Mouse (Mus musculus) hindbrain, embryonic 16.5 days (tissue): ENCODE results near the gene Sall2. TPM values are rescaled to one million over a fixed set of nuclear protein-coding genes. Genes with fewer than 3 reads are reported as not detected.

Experiments used
- ATAC-seq: fragments of 200-750 bp; cut with Nextera tagmentation; 2 replicates; pipeline ENCODE4 v1.8.0; 2017; ENCODE audit warnings: moderate TSS enrichment, moderate library complexity
- H3K27ac ChIP-seq: fragments of 300-500 bp; sonication (generic); 2 replicates; pipeline ENCODE4 v1.5.1; 2014; ENCODE audit warnings: low read depth, mild to moderate bottlenecking, control low read depth, low read length, moderate library complexity
- H3K27me3 ChIP-seq: fragments of 300-500 bp; sonication (generic); replicated peaks from 2 replicates; pipeline ENCODE4 v1.6.1; 2014; ENCODE audit warnings: low read length; ENCODE audit not compliant: control insufficient read depth, insufficient read depth
- H3K36me3 ChIP-seq: fragments of 300-500 bp; sonication (generic); 2 replicates; pipeline ENCODE4 v1.6.1; 2014; ENCODE audit warnings: mild to moderate bottlenecking, low read length, moderate library complexity, mixed read lengths; ENCODE audit not compliant: control insufficient read depth, insufficient read depth
- H3K4me1 ChIP-seq: fragments of 300-500 bp; sonication (generic); 2 replicates; pipeline ENCODE4 v1.6.1; 2014; ENCODE audit warnings: low read depth, low read length; ENCODE audit not compliant: control insufficient read depth, insufficient read depth
- H3K4me2 ChIP-seq: fragments of 300-500 bp; sonication (generic); 2 replicates; pipeline ENCODE4 v1.6.1; 2014; ENCODE audit warnings: mild to moderate bottlenecking, low read length, control low read depth, moderate library complexity
- H3K4me3 ChIP-seq: fragments of 300-500 bp; sonication (generic); 2 replicates; pipeline ENCODE4 v1.5.1; 2014; ENCODE audit warnings: mild to moderate bottlenecking, low read length, control low read depth, moderate library complexity
- H3K9ac ChIP-seq: fragments of 300-500 bp; sonication (generic); 2 replicates; pipeline ENCODE4 v1.6.1; 2014; ENCODE audit warnings: low read depth, mild to moderate bottlenecking, control low read depth, low read length, moderate library complexity
- H3K9me3 ChIP-seq: fragments of 300-500 bp; sonication (generic); 2 replicates; pipeline ENCODE4 v1.6.1; 2014; ENCODE audit warnings: mild to moderate bottlenecking, low read length, moderate library complexity; ENCODE audit not compliant: control insufficient read depth
- WGBS: fragments of 180-500 bp; shearing (Covaris S2); extraction: QIAGEN DNeasy Blood & Tissue Kit; methylation state at CpG from one replicate; pipeline ENCODE4 v1.1.7; 2014; 5-methylcytosine and 5-hydroxymethylcytosine counted together
- polyA plus RNA-seq: library from polyadenylated mRNA; unstranded; fragments of >200 nt; fragmentation: Nextera tagmentation; extraction: Ambion mirVana; gene quantifications from 2 replicates; pipeline ENCODE4 v1.2.1, GENCODE M21; 2015

The Sall2 gene
- polyA plus RNA-seq, 1 experiment from 2014 or later, result 40.6 TPM

GRCm38 (mm10) chr14:52325890-52326289 lies 2.7 kb downstream of the Sall2 start:
- Histone ChIP-seq H3K9me3 (no peaks in the 10 kb centered on the region), H3K4me1 (peaks cover 13% of the 10 kb centered on the region), H3K4me2 (peak overlapping the region; percentile 69), H3K27ac (no peak overlapping the region), H3K4me3 (no peak overlapping the region), H3K36me3 (no peaks in the 10 kb centered on the region), H3K9ac (no peak overlapping the region), H3K27me3 (no peaks in the 10 kb centered on the region)
- no peak for ATAC-seq
- WGBS, result 1% methylated on average over 4 of the region's 4 CpGs

DNA sequence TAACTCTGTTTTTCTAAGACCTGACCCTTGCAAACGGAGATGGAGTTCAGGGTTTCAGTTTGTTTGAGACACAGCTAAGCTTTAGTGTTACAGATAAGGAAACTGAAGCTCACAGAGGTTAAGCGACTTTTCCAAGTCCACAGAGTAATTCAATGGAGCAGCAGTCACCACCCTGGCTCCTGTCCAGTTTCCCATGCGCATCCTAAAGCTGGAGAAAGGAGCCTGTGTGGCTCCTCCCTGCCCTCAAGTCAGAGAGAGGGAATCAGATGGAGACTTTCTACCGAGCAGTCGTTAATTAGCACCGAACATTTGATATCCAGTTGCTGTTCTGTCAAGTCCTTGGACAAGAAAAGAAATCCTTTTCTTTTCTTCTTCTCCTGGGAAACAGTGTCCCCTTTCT lies 9.2 kb downstream of the Sall2 start:
- WGBS, result 50% methylated on average over 6 of the region's 6 CpGs
- Histone ChIP-seq H3K9ac (no peak overlapping the region), H3K27ac (no peak overlapping the region)

DNA sequence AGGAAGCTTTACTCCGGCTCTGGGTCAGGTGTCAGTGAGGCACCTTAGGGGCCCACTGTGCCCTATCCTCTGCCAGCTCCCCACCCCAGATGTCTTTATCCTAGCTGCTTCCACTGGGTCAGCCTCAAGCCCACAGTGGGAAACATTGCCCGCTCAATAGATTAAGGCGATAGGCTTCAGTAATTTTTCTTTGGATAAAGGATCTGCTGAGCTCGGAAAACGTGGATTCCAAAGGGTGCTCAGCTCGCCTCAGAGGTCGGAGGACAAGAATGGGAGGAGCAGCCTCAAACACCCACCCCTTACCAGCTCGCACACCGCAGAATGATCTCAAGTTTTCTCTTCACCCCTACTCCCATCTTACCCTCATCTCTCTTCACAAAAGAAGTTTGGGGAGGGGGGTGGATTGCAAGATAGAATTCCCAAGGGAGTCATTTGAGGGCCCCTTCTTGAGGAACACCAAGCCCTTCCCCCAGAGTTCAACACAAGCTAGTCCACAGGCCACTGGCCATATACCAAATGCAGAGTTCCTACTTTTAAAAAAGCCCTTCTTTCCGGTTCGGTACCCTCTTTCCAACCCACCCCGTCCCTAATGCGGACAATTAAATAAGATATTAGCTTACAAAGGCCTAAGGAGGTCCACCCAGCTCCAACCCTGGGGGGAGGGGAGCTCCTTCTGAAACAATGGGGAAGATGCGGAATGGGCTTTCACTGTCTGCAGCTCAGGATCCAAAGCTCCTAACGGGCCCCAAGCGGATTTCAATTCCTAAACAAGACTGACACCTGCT lies 11.9 kb downstream of the Sall2 start:
- no peaks in the 10 kb centered on the region for H3K27me3 ChIP-seq
- ATAC-seq, result peak; percentile 83
- peak overlapping the region; percentile 94 for H3K27ac ChIP-seq
- H3K4me1 ChIP-seq, result peaks cover 39% of the 10 kb centered on the region
- H3K9me3 ChIP-seq, result no peaks in the 10 kb centered on the region
- H3K36me3 ChIP-seq, result peaks cover 20% of the 10 kb centered on the region
- peak overlapping the region; percentile 87 for H3K9ac ChIP-seq
- peak overlapping the region; percentile 61 for H3K4me3 ChIP-seq
- peak overlapping the region; percentile 93 for H3K4me2 ChIP-seq
- 4% methylated on average over 15 of the region's 16 CpGs for WGBS

More for the DNA sequence above, 9.2 kb downstream of the Sall2 start:
- no peaks in the 10 kb centered on the region for H3K27me3 ChIP-seq
- H3K4me1 ChIP-seq, result peaks cover 15% of the 10 kb centered on the region
- H3K4me2 ChIP-seq, result no peak overlapping the region
- no peaks in the 10 kb centered on the region for H3K9me3 ChIP-seq
- H3K4me3 ChIP-seq, result no peak overlapping the region
- ATAC-seq, result no peak
- H3K36me3 ChIP-seq, result 0 out of 2 replicates have a peak, but pooled peaks cover 2% of the 10 kb centered on the region

GRCm38 (mm10) chr14:52315792-52316440 lies 12.6 kb downstream of the Sall2 start:
- Histone ChIP-seq H3K9me3 (no peaks in the 10 kb centered on the region), H3K4me1 (peaks cover 45% of the 10 kb centered on the region), H3K27me3 (no peaks in the 10 kb centered on the region), H3K9ac (peak overlapping the region; percentile 87), H3K4me3 (peak overlapping the region; percentile 61), H3K36me3 (peaks cover 21% of the 10 kb centered on the region), H3K4me2 (peak overlapping the region; percentile 93), H3K27ac (peak overlapping the region; percentile 94)
- peak; percentile 86 for ATAC-seq
- WGBS, result 0% methylated on average over 38 of the region's 41 CpGs

- Histone ChIP-seq H3K27me3 (no peaks in the 10 kb centered on the region), H3K4me1 (peaks cover 45% of the 10 kb centered on the region), H3K9me3 (no peaks in the 10 kb centered on the region), H3K4me2 (peak overlapping the region; percentile 93), H3K4me3 (peak overlapping the region; percentile 61), H3K36me3 (peaks cover 21% of the 10 kb centered on the region), H3K9ac (peak overlapping the region; percentile 87), H3K27ac (peak overlapping the region; percentile 94)
- WGBS, result 6% methylated on average over 17 of the region's 17 CpGs
- ATAC-seq, result peak; percentile 0; the same call in 1 of the 2 replicates
These were observed 13.2 kb downstream of the Sall2 start for GRCm38 (mm10) chr14:52315283-52315780.

GRCm38 (mm10) chr14:52314808-52315150 lies 13.8 kb downstream of the Sall2 start:
- H3K9me3 ChIP-seq, result no peaks in the 10 kb centered on the region
- H3K4me3 ChIP-seq, result peak overlapping the region; percentile 61
- peak overlapping the region; percentile 87; the same call in 1 of the 2 replicates for H3K9ac ChIP-seq
- peaks cover 45% of the 10 kb centered on the region for H3K4me1 ChIP-seq
- peaks cover 21% of the 10 kb centered on the region for H3K36me3 ChIP-seq
- 35% methylated on average over 8 of the region's 8 CpGs for WGBS
- no peak overlapping the region for H3K27ac ChIP-seq
- ATAC-seq, result no peak
- H3K4me2 ChIP-seq, result peak overlapping the region; percentile 93
- H3K27me3 ChIP-seq, result no peaks in the 10 kb centered on the region

DNA sequence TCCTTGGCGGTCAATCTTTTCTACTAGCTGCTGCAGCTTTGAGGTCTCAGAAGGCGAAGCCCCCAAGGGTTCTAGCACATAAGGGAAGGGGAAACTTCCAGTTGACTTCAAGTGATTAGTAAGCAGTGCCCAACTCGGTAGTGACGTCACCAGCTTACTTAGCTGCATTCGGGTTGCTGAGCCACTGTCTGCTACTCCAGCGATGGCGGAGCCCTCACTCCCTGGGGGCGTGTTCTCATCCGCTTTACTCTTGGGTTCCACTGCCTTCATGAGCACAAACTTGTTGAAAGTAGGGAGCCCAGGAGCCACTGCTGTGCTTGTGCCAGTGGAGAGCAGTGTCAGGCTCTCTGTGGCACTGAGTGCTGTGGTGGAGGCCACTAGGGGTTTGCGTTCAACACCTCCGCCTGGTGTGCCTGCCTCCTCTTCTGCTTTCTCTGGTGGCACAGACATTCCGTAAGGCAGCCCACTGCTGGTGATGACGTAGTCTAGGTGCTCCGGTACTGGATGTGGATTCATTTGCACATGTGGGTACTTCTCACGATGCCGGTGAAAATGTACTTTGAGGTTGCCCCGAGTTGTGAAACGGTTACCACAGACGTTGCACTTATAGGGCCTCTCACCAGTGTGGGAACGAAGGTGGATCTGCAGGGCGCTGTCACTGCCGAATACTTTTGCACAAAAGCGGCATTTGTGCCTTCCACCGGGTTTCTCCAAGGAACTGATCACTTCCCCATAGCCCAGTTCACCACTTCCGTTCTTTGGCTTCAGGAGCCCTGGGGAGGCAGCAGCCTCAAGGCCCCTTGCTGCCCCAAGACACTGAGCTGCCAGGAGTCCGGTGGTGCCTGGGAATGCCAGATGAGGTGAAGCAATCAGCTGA lies 14.4 kb downstream of the Sall2 start:
- peaks cover 45% of the 10 kb centered on the region for H3K4me1 ChIP-seq
- ATAC-seq, result no peak
- WGBS, result 80% methylated on average over 26 of the region's 26 CpGs
- H3K9me3 ChIP-seq, result no peaks in the 10 kb centered on the region
- H3K36me3 ChIP-seq, result peaks cover 21% of the 10 kb centered on the region
- H3K4me2 ChIP-seq, result peak overlapping the region; percentile 93
- peak overlapping the region; percentile 61 for H3K4me3 ChIP-seq
- no peaks in the 10 kb centered on the region for H3K27me3 ChIP-seq
- H3K9ac ChIP-seq, result peak overlapping the region; percentile 87; the same call in 1 of the 2 replicates
- H3K27ac ChIP-seq, result no peak overlapping the region

DNA sequence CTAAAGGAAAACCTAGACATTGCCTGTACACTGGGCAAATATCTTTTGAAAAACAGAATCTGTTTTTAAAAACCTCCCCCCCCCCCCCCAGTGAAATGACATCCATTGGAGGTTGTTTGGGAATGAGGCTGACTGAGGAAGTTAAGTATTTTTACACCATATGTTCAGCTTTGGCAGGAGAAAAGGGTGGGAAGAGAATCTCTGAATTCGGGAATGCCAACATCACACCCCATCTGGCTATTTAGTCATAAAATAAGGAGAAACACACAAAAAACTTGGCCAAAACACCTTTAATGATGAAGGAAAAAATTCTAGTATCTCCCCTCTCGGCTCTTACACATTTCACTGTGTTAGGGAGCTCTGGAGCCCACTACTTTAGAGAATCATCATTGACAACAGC lies 17.7 kb downstream of the Sall2 start:
- WGBS, result 89% methylated on average over 2 of the region's 2 CpGs
- Histone ChIP-seq H3K9ac (no peak overlapping the region), H3K27ac (no peak overlapping the region), H3K27me3 (no peaks in the 10 kb centered on the region), H3K9me3 (no peaks in the 10 kb centered on the region), H3K4me3 (no peak overlapping the region), H3K4me1 (peaks cover 40% of the 10 kb centered on the region), H3K4me2 (peak overlapping the region; percentile 6), H3K36me3 (peaks cover 23% of the 10 kb centered on the region)
- ATAC-seq, result no peak
